Mouse (Mus musculus) liver, embryonic 14.5 days (tissue): ENCODE results near the gene Gucd1.

Experiments
- CTCF ChIP-seq: IDR thresholded peaks from 2 replicates; pipeline ENCODE4 v1.5.1; 2016; ENCODE audit warnings: antibody characterized with exemption, low read depth, control low read depth
- EP300 ChIP-seq: IDR thresholded peaks from 2 replicates; pipeline ENCODE4 v1.6.1; 2016; ENCODE audit warnings: antibody characterized with exemption, low read depth

- no peak for TF ChIP-seq CTCF
- no peak for TF ChIP-seq EP300
Observed at GRCm38 (mm10) chr10:75555557-75555956, 37.8 kb upstream of the Gucd1 start.
